Mouse (Mus musculus): ENCODE measurements around the gene Cd6.

GRCm38 (mm10) chr19:10845454-10845853, 15.6 kb upstream of the Cd6 start:
- TF ChIP-seq CTCF (IDR thresholded peaks at IDR 0.05; ENCODE audit: insufficient read depth, low read length): no peak
- TF ChIP-seq POLR2A (IDR thresholded peaks at IDR 0.05; ENCODE audit: borderline replicate concordance, extremely low read depth, low read depth, low read length): no peak

Data from lung, adult 2 months (tissue).